Mouse (Mus musculus) adrenal gland, adult 18-20 months (tissue): Measurements from ENCODE around the gene Bst1. TPM values are rescaled to one million over a fixed set of nuclear protein-coding genes. Genes with fewer than 3 reads are reported as not detected.

Experiments used
- DNase-seq, 2 experiments: peaks; one replicate each; pipeline ENCODE4 v3.0.0; 2021 to 2022; ENCODE audit warnings: low spot score in 2 of 2
- total RNA-seq, 2 experiments: library from RNA; stranded (reverse); gene quantifications; 1 replicate in 1 of 2; 2 replicates in 1 of 2; pipeline ENCODE4 v1.2.3; 2021

Gene Bst1
- total RNA-seq, 2 experiments from 2014 or later = 1.3 to 1.9 TPM

- DNase-seq = no peak
Measured at GRCm38 (mm10) chr5:43853868-43854488, 35.3 kb downstream of the Bst1 start.

DNA sequence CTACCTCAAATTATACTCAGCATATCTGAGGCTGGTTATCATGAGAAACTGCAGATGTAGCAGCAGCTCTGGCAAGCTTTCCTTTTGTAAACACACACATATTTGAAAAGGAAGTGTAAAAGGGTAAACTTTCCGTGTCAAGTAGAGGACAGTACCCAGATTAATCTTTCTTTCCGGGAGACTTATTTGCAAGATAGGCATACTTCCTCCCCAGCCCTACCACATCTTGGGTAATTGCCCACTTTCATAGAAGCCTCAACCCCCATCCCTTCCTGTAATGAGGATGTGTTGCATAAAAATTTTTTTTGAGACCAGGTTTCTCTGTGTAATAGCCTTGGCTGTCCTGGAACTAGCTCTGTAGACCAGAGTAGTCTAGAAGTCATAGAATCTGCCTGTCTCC is 37.1 kb downstream of the Bst1 start:
- DNase-seq = no peak

DNA sequence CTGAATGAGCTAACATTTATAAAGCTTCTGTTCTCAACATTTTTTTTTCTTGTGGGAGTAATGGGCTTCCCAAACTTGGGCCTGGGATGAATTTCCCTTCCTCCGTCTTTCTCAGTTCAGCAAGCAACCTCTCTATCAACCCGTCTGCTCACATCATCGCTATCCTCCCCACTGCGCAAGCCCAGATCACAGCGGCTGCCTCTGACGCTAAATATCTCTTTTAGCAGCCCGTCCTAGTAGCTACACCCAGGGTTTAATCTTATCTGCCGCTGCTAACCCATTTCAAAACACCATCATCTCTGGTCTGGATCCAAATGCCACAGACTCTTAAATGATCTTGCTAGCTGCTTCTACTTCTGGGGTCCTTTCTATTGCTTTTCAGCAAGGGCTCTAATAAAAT is 41.0 kb downstream of the Bst1 start:
- no peak for DNase-seq

DNA sequence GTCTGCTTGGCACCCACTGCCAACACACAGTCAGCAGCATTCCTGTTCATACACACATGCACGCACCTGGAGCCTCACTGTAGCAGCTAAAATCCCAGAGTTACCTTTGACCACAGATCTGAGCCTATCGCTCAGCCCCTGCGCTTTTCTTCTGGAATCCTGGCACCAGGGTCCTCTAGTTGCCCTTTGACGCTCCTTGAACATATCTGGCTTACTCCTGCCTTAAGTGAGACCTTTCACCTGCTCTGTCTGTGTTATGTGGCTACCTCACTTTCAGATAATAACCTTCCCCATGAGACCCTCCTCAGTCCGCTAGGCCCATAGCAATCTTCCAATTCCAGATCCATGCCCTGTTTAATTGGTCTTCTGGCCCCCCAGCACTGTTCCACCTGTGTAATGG is 41.4 kb downstream of the Bst1 start:
- DNase-seq = no peak

- DNase-seq = no peak
Measured at GRCm38 (mm10) chr5:43860670-43861431, 42.2 kb downstream of the Bst1 start.

DNA sequence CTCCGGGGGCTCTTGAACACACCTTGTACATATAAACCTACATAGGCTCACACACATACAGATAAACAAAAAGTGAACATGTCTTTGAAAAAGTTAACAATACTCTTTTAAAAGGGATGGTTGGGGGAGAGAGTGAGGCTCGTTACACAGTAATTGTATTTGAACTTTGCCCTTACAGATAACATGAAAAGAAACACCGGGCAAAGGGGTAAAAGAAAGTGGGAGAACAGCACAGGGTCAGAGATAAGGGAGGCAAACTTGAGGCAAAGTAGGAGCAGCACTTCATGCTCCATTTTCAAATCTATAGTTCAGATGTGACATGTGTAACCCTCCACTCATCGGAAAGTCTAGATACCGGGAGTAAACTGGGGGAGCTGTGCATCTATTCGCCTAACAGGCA is 45.0 kb downstream of the Bst1 start:
- DNase-seq = no peak

- no peak for DNase-seq
Measured at GRCm38 (mm10) chr5:43865316-43865715, 46.6 kb downstream of the Bst1 start.

DNA sequence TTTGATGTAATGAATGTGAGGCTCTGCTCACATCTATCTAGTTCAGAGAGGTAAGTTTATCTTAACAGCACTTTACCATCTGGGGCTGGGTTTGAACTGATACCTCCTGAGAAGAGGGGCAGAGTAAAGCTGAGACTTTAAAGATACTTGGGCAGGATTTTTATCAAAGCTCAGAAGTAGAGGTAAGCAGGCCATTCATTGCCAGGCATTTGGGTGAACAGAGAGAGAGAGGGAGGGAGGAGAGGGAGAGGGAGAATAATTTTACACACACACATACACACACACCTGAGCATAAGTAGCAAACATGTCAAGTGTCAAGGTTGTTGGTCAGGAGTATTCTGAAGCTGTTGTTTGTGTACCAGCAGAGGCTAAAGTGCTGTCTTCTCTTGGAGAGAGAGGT is 49.6 kb downstream of the Bst1 start, which contains the start of gene Cd38:
Gene Cd38, plus strand, starts transcription at position 301 of the 400 bp plus-strand sequence.
- DNase-seq = no peak

DNA sequence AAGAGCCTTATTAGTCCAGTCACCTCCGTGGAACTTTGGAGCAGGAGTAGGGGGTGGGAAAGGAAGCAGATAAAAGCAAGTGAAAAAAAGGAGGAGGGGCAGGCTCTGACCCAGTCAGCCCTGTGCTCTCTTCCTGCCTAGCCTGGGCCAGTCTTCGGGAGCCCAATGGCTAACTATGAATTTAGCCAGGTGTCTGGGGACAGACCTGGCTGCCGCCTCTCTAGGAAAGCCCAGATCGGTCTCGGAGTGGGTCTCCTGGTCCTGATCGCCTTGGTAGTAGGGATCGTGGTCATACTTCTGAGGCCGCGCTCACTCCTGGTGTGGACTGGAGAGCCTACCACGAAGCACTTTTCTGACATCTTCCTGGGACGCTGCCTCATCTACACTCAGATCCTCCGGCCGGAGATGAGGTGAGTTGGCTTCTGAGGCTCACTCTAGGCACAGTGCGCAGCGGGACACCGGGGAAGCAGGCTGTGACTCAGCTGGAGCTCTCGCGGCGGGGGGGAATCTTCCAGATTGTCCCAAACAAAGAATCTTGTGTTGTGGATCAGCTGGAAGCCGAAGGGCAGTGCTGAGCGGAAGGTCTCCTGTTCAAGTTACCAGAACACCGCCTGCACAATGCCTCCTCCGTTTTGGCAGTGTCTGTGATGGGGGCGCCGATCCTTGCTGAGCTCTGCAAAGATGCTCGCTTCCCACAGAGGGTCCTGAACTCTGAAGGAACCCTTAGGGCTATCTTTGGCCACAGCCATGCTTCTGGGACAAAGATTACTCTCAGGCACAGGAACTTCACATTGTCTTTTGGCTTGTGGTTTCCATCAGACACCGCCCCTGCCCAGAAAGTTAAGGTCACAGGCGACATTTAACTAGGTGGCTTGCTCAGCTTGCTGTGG is 50.3 kb downstream of the Bst1 start:
- peak; percentile 15 to 34 for DNase-seq

DNA sequence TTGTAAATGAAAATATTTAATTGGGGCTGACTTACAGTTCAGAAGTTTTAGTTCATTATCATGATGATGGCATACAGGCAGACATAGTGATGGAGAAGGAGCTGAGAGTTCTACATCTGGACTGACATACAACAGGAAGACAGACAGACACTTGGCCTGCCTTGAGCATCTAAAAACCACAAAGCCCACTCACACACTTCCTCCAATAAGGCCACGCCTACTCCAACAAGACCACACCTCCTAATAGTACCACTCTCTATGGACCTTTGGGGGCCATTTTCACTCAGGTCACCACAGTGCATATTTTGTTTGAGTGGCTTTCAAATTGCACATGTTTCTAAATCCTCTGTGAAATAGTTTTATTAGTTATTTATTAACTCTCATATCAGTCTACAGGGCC is 53.2 kb downstream of the Bst1 start:
- no peak for DNase-seq

GRCm38 (mm10) chr5:43872652-43873051 is 54.0 kb downstream of the Bst1 start:
- no peak for DNase-seq

DNA sequence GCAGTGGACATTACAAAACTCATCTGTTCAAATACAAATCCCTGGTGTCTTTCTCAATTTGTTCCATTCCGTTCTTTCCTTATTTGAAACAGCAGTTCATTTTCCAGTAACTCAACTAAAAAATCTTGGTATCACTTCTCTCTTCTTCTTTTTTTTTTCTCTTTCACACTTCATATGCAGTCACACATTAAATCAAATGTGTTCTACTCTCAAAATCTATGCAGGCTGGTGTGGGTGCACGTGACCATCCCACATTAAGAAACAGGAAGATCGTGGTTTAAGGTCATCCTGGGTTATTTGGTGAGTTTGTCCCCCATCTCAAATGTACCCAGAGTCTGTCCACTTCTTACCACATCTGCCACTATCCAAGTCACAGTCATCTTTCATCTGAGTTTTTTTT is 63.3 kb downstream of the Bst1 start:
- DNase-seq = no peak

GRCm38 (mm10) chr5:43885060-43885820 is 66.6 kb downstream of the Bst1 start:
- no peak for DNase-seq

DNA sequence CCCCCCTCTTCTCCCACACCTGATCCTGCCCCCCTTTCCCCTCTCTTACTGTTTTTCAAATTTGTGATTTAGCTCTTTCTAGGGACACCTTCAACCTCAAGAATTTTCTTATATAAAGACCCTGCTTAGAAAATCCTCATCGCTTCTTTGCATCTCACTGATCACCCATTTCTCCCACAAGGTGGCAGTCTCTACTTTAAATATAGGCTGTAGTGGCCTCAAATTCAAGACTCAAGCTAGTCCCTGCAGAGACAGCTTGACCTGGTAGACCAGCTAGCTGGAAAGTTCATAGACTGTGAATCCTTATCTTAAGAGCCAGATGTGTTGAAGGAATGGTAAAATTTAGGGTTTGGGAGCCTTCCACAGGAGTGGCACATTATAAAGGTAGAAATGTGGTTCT is 73.7 kb downstream of the Bst1 start:
- DNase-seq = no peak

Other genes starting within 250 kb of the Bst1 start
- gene Cc2d2a, start 156.5 kb upstream of the Bst1 start, total RNA-seq = 10 to 100 TPM; 10.5 to 11.0 TPM
- gene Fbxl5, start 2.8 kb downstream of the Bst1 start, total RNA-seq = 10 to 100 TPM; 65.1 to 69.5 TPM
- 1 to 10 TPM; 6.7 to 7.5 TPM for gene Cd38, start 49.7 kb downstream of the Bst1 start, total RNA-seq
- 10 to 100 TPM; 13.8 to 16.5 TPM for gene Gm7879, start 94.3 kb downstream of the Bst1 start, total RNA-seq
- not detected for gene Fgfbp1, start 162.9 kb downstream of the Bst1 start, total RNA-seq